19 mouse cellular contexts compared by ENCODE assay signal in the genomic region with DNA sequence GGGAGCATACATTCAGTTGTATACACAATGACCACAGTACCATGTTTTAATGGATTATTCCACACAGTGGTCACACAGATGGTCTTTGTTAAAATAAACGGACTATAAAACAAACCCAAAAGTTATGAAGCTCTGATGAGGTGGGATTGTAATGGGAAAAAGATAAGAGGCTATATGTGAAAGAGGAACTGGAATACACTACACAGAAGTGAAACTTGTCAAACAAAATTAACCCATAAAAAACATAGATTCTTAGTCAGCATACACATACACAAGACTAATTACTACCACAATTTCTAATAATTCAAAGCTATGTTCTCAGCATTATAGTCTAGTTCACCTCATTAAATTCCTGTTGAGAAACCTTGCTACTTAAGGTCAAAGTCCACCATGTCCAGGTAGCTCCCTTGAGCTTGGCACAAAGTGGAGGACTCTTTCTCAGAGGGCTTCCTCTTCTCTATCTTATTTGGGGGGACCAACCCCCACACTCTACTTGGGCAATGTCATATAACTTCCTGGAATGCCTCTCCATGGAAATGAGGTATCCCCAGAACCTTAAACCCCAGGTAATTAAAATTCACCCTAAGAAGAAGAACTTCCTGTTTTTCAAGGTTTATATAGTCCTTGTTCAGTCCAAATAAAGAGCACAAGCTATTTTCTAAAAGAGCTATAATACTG.
"Had no signal": no experiment of that assay in that cellular context is flagged by ENCODE, and none has a peak within 500 bp of the region (broad histone marks: within the 10 kb centered on the region; RNA-seq: fewer than 3 reads in every experiment).

No protein-coding gene starts in this region.

- H3K9me3 ChIP-seq: kidney, embryonic 15.5 days; midbrain, embryonic 12.5 days; midbrain, embryonic 15.5 days; neural tube, embryonic 13.5 days had no signal

- H3K27ac ChIP-seq: kidney, embryonic 15.5 days; left cerebral cortex, adult 2 months; liver, embryonic 14.5 days; midbrain, embryonic 12.5 days; midbrain, embryonic 15.5 days; neural tube, embryonic 13.5 days; stomach, postnatal 0 days had no signal

- ATAC-seq: intestine, postnatal 0 days; lung, postnatal 0 days; midbrain, embryonic 15.5 days had no signal

- H3K9ac ChIP-seq: kidney, embryonic 15.5 days; liver, embryonic 14.5 days; midbrain, embryonic 12.5 days; midbrain, embryonic 15.5 days; neural tube, embryonic 13.5 days had no signal

- H3K4me1 ChIP-seq: kidney, embryonic 15.5 days; midbrain, embryonic 12.5 days; midbrain, embryonic 15.5 days; neural tube, embryonic 13.5 days had no signal

- H3K4me2 ChIP-seq: kidney, embryonic 15.5 days; liver, embryonic 11.5 days; midbrain, embryonic 12.5 days; midbrain, embryonic 15.5 days; neural tube, embryonic 13.5 days had no signal

- H3K27me3 ChIP-seq: kidney, embryonic 15.5 days; midbrain, embryonic 12.5 days; midbrain, embryonic 15.5 days; neural tube, embryonic 13.5 days had no signal

- DNase-seq: kidney, adult 2 months; kidney, postnatal 10 days; kidney, postnatal 36 days; layer of hippocampus, postnatal 36 days; lung, adult 18-20 months; lung, postnatal 36 days; thymus, adult 2 months; thymus, postnatal 14 days had no signal

- H3K4me3 ChIP-seq: kidney, embryonic 15.5 days; left cerebral cortex, adult 2 months; midbrain, embryonic 12.5 days; midbrain, embryonic 15.5 days; myocyte; neural tube, embryonic 13.5 days had no signal

- H3K36me3 ChIP-seq: kidney, embryonic 15.5 days; midbrain, embryonic 12.5 days; midbrain, embryonic 15.5 days; neural tube, embryonic 13.5 days had no signal
